In genomic region chrX:53050353-53050752, GRCm38 (mm10) we compare ENCODE assay signal across 10 mouse cellular contexts.
DNase-seq lines count a peak whose midpoint lies in the region; ATAC-seq lines count a peak whose summit lies in the region.
"Had no signal": no experiment of that assay in that cellular context is flagged by ENCODE, and none has a peak within 500 bp of the region (broad histone marks: within the 10 kb centered on the region; RNA-seq: fewer than 3 reads in every experiment).

No protein-coding gene starts in this region.

- 9% methylated on average over 4 of the region's 9 CpGs for WGBS in heart, embryonic 13.5 days
- 15% methylated on average over 8 of the region's 9 CpGs for WGBS in hindbrain, embryonic 16.5 days
- WGBS in midbrain, embryonic 16.5 days: 20% methylated on average over 9 of the region's 9 CpGs

- no peak for DNase-seq in heart, postnatal 36 days
- peak; percentile 65 for DNase-seq in embryo, embryonic 10.5 days (ENCODE audit: low spot score)
- no peak for DNase-seq in layer of hippocampus, adult 18-20 months (ENCODE audit: low spot score in 2 of 2)
- DNase-seq in left cerebral cortex, postnatal 14 days (ENCODE audit: low spot score in 2 of 2): no peak
- DNase-seq: B cell, adult 2 months; gastrocnemius, postnatal 36 days had no signal

- peak overlapping the region; percentile 44; the same call in 1 of the 2 replicates for H3K9ac ChIP-seq in heart, embryonic 13.5 days
- no peak overlapping the region; the same call in 1 of the 2 replicates for H3K9ac ChIP-seq in hindbrain, embryonic 16.5 days (ENCODE audit: low read depth, low read length)
- H3K9ac ChIP-seq in midbrain, embryonic 16.5 days (ENCODE audit: low read depth, low read length): no peak overlapping the region

- H3K27me3 ChIP-seq in heart, embryonic 13.5 days (replicated peaks): no peaks in the 10 kb centered on the region
- no peaks in the 10 kb centered on the region for H3K27me3 ChIP-seq in hindbrain, embryonic 16.5 days (replicated peaks; ENCODE audit: control insufficient read depth, insufficient read depth, low read length)
- H3K27me3 ChIP-seq in midbrain, embryonic 16.5 days (ENCODE audit: control insufficient read depth, insufficient read depth, low read depth, low read length): no peaks in the 10 kb centered on the region

- peaks cover 12% of the 10 kb centered on the region for H3K36me3 ChIP-seq in heart, embryonic 13.5 days
- H3K36me3 ChIP-seq in hindbrain, embryonic 16.5 days (ENCODE audit: control insufficient read depth, insufficient read depth, low read length): no peaks in the 10 kb centered on the region
- no peaks in the 10 kb centered on the region for H3K36me3 ChIP-seq in midbrain, embryonic 16.5 days (ENCODE audit: control insufficient read depth, insufficient read depth, low read length)

- H3K4me1 ChIP-seq in heart, embryonic 13.5 days: peaks cover 34% of the 10 kb centered on the region
- no peaks in the 10 kb centered on the region for H3K4me1 ChIP-seq in hindbrain, embryonic 16.5 days (ENCODE audit: control insufficient read depth, insufficient read depth, low read depth, low read length)
- no peaks in the 10 kb centered on the region for H3K4me1 ChIP-seq in midbrain, embryonic 16.5 days (ENCODE audit: control insufficient read depth, insufficient read depth, low read length)

- ATAC-seq in heart, embryonic 13.5 days (ENCODE audit: extremely low read depth, insufficient number of reproducible peaks, low FRiP score, low TSS enrichment): no peak
- ATAC-seq in hindbrain, embryonic 16.5 days: no peak
- ATAC-seq in midbrain, embryonic 16.5 days: no peak
- no peak for ATAC-seq in frontal cortex, adult (ENCODE audit: low TSS enrichment)

- peak overlapping the region; percentile 54 for H3K4me2 ChIP-seq in heart, embryonic 13.5 days
- H3K4me2 ChIP-seq in hindbrain, embryonic 16.5 days (ENCODE audit: low read length): peak overlapping the region; percentile 49
- H3K4me2 ChIP-seq in midbrain, embryonic 16.5 days (ENCODE audit: low read length): peak overlapping the region; percentile 26

- H3K27ac ChIP-seq in heart, embryonic 13.5 days (replicated peaks): peak overlapping the region; percentile 56
- H3K27ac ChIP-seq in hindbrain, embryonic 16.5 days (ENCODE audit: low read depth, low read length): no peak overlapping the region
- H3K27ac ChIP-seq in midbrain, embryonic 16.5 days (ENCODE audit: low read length): no peak overlapping the region

- H3K9me3 ChIP-seq in heart, embryonic 13.5 days: no peaks in the 10 kb centered on the region
- H3K9me3 ChIP-seq in hindbrain, embryonic 16.5 days (ENCODE audit: control insufficient read depth, low read length): no peaks in the 10 kb centered on the region
- no peaks in the 10 kb centered on the region for H3K9me3 ChIP-seq in midbrain, embryonic 16.5 days (replicated peaks; ENCODE audit: control insufficient read depth, low read length, poor library complexity, severe bottlenecking)

- H3K4me3 ChIP-seq in heart, embryonic 13.5 days: peak overlapping the region; percentile 31
- peak overlapping the region; percentile 24 for H3K4me3 ChIP-seq in hindbrain, embryonic 16.5 days (ENCODE audit: low read length)
- no peak overlapping the region for H3K4me3 ChIP-seq in midbrain, embryonic 16.5 days (ENCODE audit: low read depth, low read length)

- intact Hi-C loops in heart, postnatal 36 days (cut with DNase I): no loop called here
- intact Hi-C loops in left cerebral cortex, postnatal 14 days (cut with DNase I): no loop called here
